Mouse (Mus musculus) olfactory bulb, adult 2 months (tissue): ENCODE results near the gene Phlda2.

ENCODE experiments used
- CTCF ChIP-seq: fragments of 200-500 bp; IDR thresholded peaks from 2 replicates; pipeline ENCODE4 v1.5.1; 2012; ENCODE audit warnings: low read depth, mild to moderate bottlenecking, low read length, moderate library complexity; ENCODE audit not compliant: insufficient read depth
- POLR2A ChIP-seq: fragments of 200-500 bp; IDR thresholded peaks from 2 replicates; pipeline ENCODE4 v1.6.1; 2012; ENCODE audit warnings: mild to moderate bottlenecking, low read depth, low read length, moderate library complexity; ENCODE audit not compliant: insufficient read depth

GRCm38 (mm10) chr7:143548231-143548961 lies 45.4 kb upstream of the Phlda2 start:
- no peak for TF ChIP-seq CTCF
- TF ChIP-seq POLR2A, result no peak
